Mouse (Mus musculus): ENCODE data around the gene Sort1. TPM values are rescaled to one million over a fixed set of nuclear protein-coding genes. Genes with fewer than 3 reads are reported as not detected.

The Sort1 gene
- polyA plus RNA-seq, 1 experiment from 2014 or later: 32.4 TPM

GRCm38 (mm10) chr3:108283241-108283561 lies 681 bp upstream of the Sort1 start:
- WGBS: 13% methylated on average over 6 of the region's 6 CpGs
- Histone ChIP-seq H3K9me3 (replicated peaks) (no peaks in the 10 kb centered on the region), H3K4me3 (peak overlapping the region; percentile 96), H3K4me2 (peak overlapping the region; percentile 86), H3K27me3 (replicated peaks) (no peaks in the 10 kb centered on the region), H3K36me3 (peaks cover 14% of the 10 kb centered on the region), H3K4me1 (replicated peaks) (peaks cover 41% of the 10 kb centered on the region), H3K9ac (peak overlapping the region; percentile 92), H3K27ac (ENCODE audit: poor library complexity, severe bottlenecking) (peak overlapping the region; percentile 60)
- ATAC-seq (ENCODE audit: insufficient number of reproducible peaks, low FRiP score): no peak

GRCm38 (mm10) chr3:108285078-108285711 lies 1.3 kb downstream of the Sort1 start:
- Histone ChIP-seq H3K9me3 (replicated peaks) (no peaks in the 10 kb centered on the region), H3K4me1 (replicated peaks) (peaks cover 61% of the 10 kb centered on the region), H3K27me3 (replicated peaks) (no peaks in the 10 kb centered on the region), H3K4me3 (peak overlapping the region; percentile 96), H3K36me3 (peaks cover under 1% of the 10 kb centered on the region; the same call in 1 of the 2 replicates), H3K27ac (ENCODE audit: poor library complexity, severe bottlenecking) (no peak overlapping the region), H3K9ac (peak overlapping the region; percentile 92), H3K4me2 (peak overlapping the region; percentile 86)
- ATAC-seq (ENCODE audit: insufficient number of reproducible peaks, low FRiP score): no peak
- 44% methylated on average over 4 of the region's 4 CpGs for WGBS

GRCm38 (mm10) chr3:108286671-108287439 lies 3.0 kb downstream of the Sort1 start:
- peak overlapping the region; percentile 26; the same call in 1 of the 2 replicates for H3K9ac ChIP-seq
- no peak for ATAC-seq (ENCODE audit: insufficient number of reproducible peaks, low FRiP score)
- H3K4me2 ChIP-seq: peak overlapping the region; percentile 48
- 48% methylated on average over 14 of the region's 14 CpGs for WGBS
- H3K36me3 ChIP-seq: no peaks in the 10 kb centered on the region
- no peaks in the 10 kb centered on the region for H3K27me3 ChIP-seq (replicated peaks)
- H3K27ac ChIP-seq (ENCODE audit: poor library complexity, severe bottlenecking): peak overlapping the region; percentile 69; the same call in 1 of the 2 replicates
- no peaks in the 10 kb centered on the region for H3K9me3 ChIP-seq (replicated peaks)
- H3K4me3 ChIP-seq: no peak overlapping the region
- H3K4me1 ChIP-seq (replicated peaks): peaks cover 76% of the 10 kb centered on the region

GRCm38 (mm10) chr3:108287811-108288805 lies 4.2 kb downstream of the Sort1 start:
- no peak for ATAC-seq (ENCODE audit: insufficient number of reproducible peaks, low FRiP score)
- H3K9ac ChIP-seq: peak overlapping the region; percentile 53
- H3K4me2 ChIP-seq: peak overlapping the region; percentile 48
- no peak overlapping the region for H3K4me3 ChIP-seq
- WGBS: 26% methylated on average over 17 of the region's 17 CpGs
- no peaks in the 10 kb centered on the region for H3K36me3 ChIP-seq
- no peaks in the 10 kb centered on the region for H3K27me3 ChIP-seq (replicated peaks)
- H3K27ac ChIP-seq (ENCODE audit: poor library complexity, severe bottlenecking): peak overlapping the region; percentile 69
- peaks cover 76% of the 10 kb centered on the region for H3K4me1 ChIP-seq (replicated peaks)
- no peaks in the 10 kb centered on the region for H3K9me3 ChIP-seq (replicated peaks)

- H3K27ac ChIP-seq (ENCODE audit: poor library complexity, severe bottlenecking): no peak overlapping the region
- H3K4me3 ChIP-seq: no peak overlapping the region
- no peak for ATAC-seq (ENCODE audit: insufficient number of reproducible peaks, low FRiP score)
Observed at GRCm38 (mm10) chr3:108289311-108290130, 5.6 kb downstream of the Sort1 start.

GRCm38 (mm10) chr3:108291036-108291799 lies 7.3 kb downstream of the Sort1 start:
- H3K4me3 ChIP-seq: no peak overlapping the region
- H3K27me3 ChIP-seq (replicated peaks): no peaks in the 10 kb centered on the region
- H3K4me1 ChIP-seq (replicated peaks): peaks cover 86% of the 10 kb centered on the region
- no peak overlapping the region for H3K4me2 ChIP-seq
- WGBS: 67% methylated on average over 17 of the region's 17 CpGs
- ATAC-seq (ENCODE audit: insufficient number of reproducible peaks, low FRiP score): no peak
- H3K36me3 ChIP-seq: no peaks in the 10 kb centered on the region
- H3K9me3 ChIP-seq (replicated peaks): no peaks in the 10 kb centered on the region
- H3K27ac ChIP-seq (ENCODE audit: poor library complexity, severe bottlenecking): no peak overlapping the region
- H3K9ac ChIP-seq: no peak overlapping the region

More at GRCm38 (mm10) chr3:108289311-108290130, 5.6 kb downstream of the Sort1 start:
- Histone ChIP-seq H3K4me1 (replicated peaks) (peaks cover 83% of the 10 kb centered on the region), H3K9ac (no peak overlapping the region), H3K4me2 (no peak overlapping the region), H3K27me3 (replicated peaks) (no peaks in the 10 kb centered on the region), H3K9me3 (replicated peaks) (no peaks in the 10 kb centered on the region), H3K36me3 (no peaks in the 10 kb centered on the region)
- 67% methylated on average over 13 of the region's 13 CpGs for WGBS

- H3K27me3 ChIP-seq (replicated peaks): no peaks in the 10 kb centered on the region
- ATAC-seq (ENCODE audit: insufficient number of reproducible peaks, low FRiP score): peak; percentile 76; the same call in 1 of the 2 replicates
- H3K27ac ChIP-seq (ENCODE audit: poor library complexity, severe bottlenecking): peak overlapping the region; percentile 73
- peaks cover 78% of the 10 kb centered on the region for H3K4me1 ChIP-seq (replicated peaks)
- WGBS: 12% methylated on average over 2 of the region's 2 CpGs
- peak overlapping the region; percentile 42 for H3K4me2 ChIP-seq
- no peaks in the 10 kb centered on the region for H3K36me3 ChIP-seq
- no peaks in the 10 kb centered on the region for H3K9me3 ChIP-seq (replicated peaks)
- peak overlapping the region; percentile 46; the same call in 1 of the 2 replicates for H3K9ac ChIP-seq
- H3K4me3 ChIP-seq: 0 out of 2 replicates have a peak overlapping the region, but pooled peaks have one; percentile 5
Observed at GRCm38 (mm10) chr3:108294398-108294797, 10.5 kb downstream of the Sort1 start.

GRCm38 (mm10) chr3:108295379-108296219 lies 11.7 kb downstream of the Sort1 start:
- 36% methylated on average over 14 of the region's 14 CpGs for WGBS
- H3K9ac ChIP-seq: no peak overlapping the region
- peak overlapping the region; percentile 26 for H3K4me3 ChIP-seq
- H3K27me3 ChIP-seq (replicated peaks): no peaks in the 10 kb centered on the region
- H3K4me1 ChIP-seq (replicated peaks): peaks cover 67% of the 10 kb centered on the region
- peak overlapping the region; percentile 68 for H3K4me2 ChIP-seq
- no peaks in the 10 kb centered on the region for H3K36me3 ChIP-seq
- ATAC-seq (ENCODE audit: insufficient number of reproducible peaks, low FRiP score): no peak
- peak overlapping the region; percentile 89 for H3K27ac ChIP-seq (ENCODE audit: poor library complexity, severe bottlenecking)
- no peaks in the 10 kb centered on the region for H3K9me3 ChIP-seq (replicated peaks)
